Comparison of ENCODE assay signal across 12 mouse cellular contexts in the genomic region with DNA sequence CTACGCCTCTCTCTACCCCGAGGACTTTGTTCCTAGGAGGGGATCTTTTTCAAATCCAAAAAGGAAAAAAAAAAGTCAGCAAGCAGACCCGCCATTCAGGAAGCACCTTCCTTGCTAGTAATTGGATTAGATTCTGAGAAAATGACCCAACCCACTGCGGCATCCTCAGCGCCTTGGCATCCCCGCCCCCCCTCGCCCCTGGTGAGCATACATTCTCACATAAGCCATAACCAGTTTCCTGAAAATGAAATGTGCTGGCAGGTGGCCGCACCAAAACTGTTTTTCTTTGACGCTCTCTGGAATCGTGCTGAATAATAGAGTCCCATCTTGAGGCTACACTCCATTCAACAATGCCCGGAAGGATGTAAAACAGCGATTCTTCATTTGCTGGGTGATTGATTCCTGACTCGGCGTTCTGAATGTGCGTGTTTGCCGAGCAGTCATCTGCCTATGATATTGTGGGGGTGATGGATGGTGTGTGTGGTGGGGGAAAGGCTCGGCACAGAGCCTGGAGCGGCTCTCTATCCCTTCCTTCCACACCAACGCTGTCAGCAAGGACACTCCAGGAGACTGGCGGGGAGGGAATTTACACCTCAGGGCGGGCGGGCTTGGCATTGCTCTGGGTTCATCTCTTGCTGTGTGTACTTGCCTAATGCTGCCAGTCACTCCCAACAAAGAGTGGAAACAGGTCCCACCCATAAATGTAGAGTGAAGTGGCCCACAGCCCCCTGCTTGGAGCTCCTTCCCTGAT. TPM values are rescaled to one million over a fixed set of nuclear protein-coding genes. Genes with fewer than 3 reads are reported as not detected.
DNase-seq lines count a peak whose midpoint lies in the region; TF ChIP-seq lines count a peak whose summit lies in the region.
"Had no signal": no experiment of that assay in that cellular context is flagged by ENCODE, and none has a peak within 500 bp of the region (broad histone marks: within the 10 kb centered on the region; RNA-seq: fewer than 3 reads in every experiment).

No protein-coding gene starts in this region.

- peak; percentile 71 to 76 for DNase-seq in cerebellum, adult 2 months
- DNase-seq in cerebellum, adult 8-10 months = no peak
- DNase-seq in layer of hippocampus, adult 2 months (ENCODE audit: low spot score in 2 of 2) = no peak
- no peak for DNase-seq in layer of hippocampus, adult 11-12 months (ENCODE audit: low spot score)
- DNase-seq in kidney, postnatal 36 days = peak; percentile 14 to 23
- DNase-seq in adrenal gland, postnatal 36 days = no peak
- DNase-seq in adrenal gland, adult (ENCODE audit: inconsistent age in 2 of 2, low spot score in 1 of 2) = no peak
- DNase-seq: lung, postnatal 4 days; right cerebral cortex, adult 18-20 months had no signal

- WGBS in cerebellum, adult 2 months = 16% methylated on average over 22 of the region's 22 CpGs

- H3K4me3 ChIP-seq in cerebellum, adult 2 months (replicated peaks; ENCODE audit: insufficient read depth, low read depth, low read length) = peak overlapping the region; percentile 50
- peak overlapping the region; percentile 86 for H3K4me3 ChIP-seq in layer of hippocampus, adult 2 months
- H3K4me3 ChIP-seq in cortical plate, adult 2 months (ENCODE audit: insufficient read depth, low read length) = peak overlapping the region; percentile 95; the same call in 1 of the 2 replicates
- H3K4me3 ChIP-seq: embryonic facial prominence, embryonic 10.5 days; myocyte had no signal

- no peak for TF ChIP-seq CTCF in cerebellum, adult 2 months (IDR thresholded peaks at IDR 0.05; ENCODE audit: borderline replicate concordance, insufficient read depth, low read depth, low read length)
- TF ChIP-seq CTCF in layer of hippocampus, adult 2 months (conservative IDR thresholded peaks at IDR 0.05) = no peak
- no peak for TF ChIP-seq CTCF in cortical plate, adult 2 months (IDR thresholded peaks at IDR 0.05; ENCODE audit: extremely low read depth, insufficient read depth, low read length)

- no peaks in the 10 kb centered on the region for H3K27me3 ChIP-seq in cerebellum, adult 2 months (ENCODE audit: control insufficient read depth, insufficient read depth, low read length)

- peak overlapping the region; percentile 52 for H3K27ac ChIP-seq in cerebellum, adult 2 months (ENCODE audit: insufficient read depth, low read length)
- H3K27ac ChIP-seq in layer of hippocampus, adult 2 months = peak overlapping the region; percentile 97
- H3K27ac ChIP-seq in cortical plate, adult 2 months (ENCODE audit: insufficient read depth, low read length) = peak overlapping the region; percentile 19; the same call in 1 of the 2 replicates
- H3K27ac ChIP-seq: embryonic facial prominence, embryonic 10.5 days had no signal

- H3K4me1 ChIP-seq in cerebellum, adult 2 months (ENCODE audit: control insufficient read depth, insufficient read depth, low read length) = peaks cover 65% of the 10 kb centered on the region
- peaks cover 7% of the 10 kb centered on the region; the same call in 1 of the 2 replicates for H3K4me1 ChIP-seq in cortical plate, adult 2 months (ENCODE audit: control insufficient read depth, insufficient read depth, low read length)

- no peak for TF ChIP-seq POLR2A in cerebellum, adult 2 months (IDR thresholded peaks at IDR 0.05; ENCODE audit: borderline replicate concordance, insufficient read depth, low read length)
- TF ChIP-seq POLR2A in cortical plate, adult 2 months (IDR thresholded peaks at IDR 0.05; ENCODE audit: extremely low read depth, insufficient read depth, low read length) = peak; percentile 20; the same call in 1 of the 2 replicates

RNA-seq across cellular contexts. Expression of gene Olfm1, which starts 18.9 kb away (rescaled TPM):
- polyA plus RNA-seq in cerebellum, adult 2 months (2012; rRNA removed) = 567 and 588 TPM in 2 replicates
- total RNA-seq in layer of hippocampus, adult 2 months (2021) = 1,000 to 10,000 TPM; 1,799 to 1,811 TPM
- polyA plus RNA-seq in cortical plate, adult 2 months (2012; rRNA removed) = 1,426 and 1,489 TPM in 2 replicates
- total RNA-seq in adrenal gland, postnatal 36 days (2021) = 10 to 100 TPM; 34.4 to 40.5 TPM

Comparison
In these comparisons a context has a peak if more than half of its experiments do, and no peak if none do; other contexts are left out.
1. DNase-seq: peak in cerebellum, adult 2 months (2 of 2) and kidney, postnatal 36 days (2 of 2); none in cerebellum, adult 8-10 months (single experiment), layer of hippocampus, adult 2 months (0 of 2), layer of hippocampus, adult 11-12 months (single experiment), adrenal gland, postnatal 36 days (0 of 2) and adrenal gland, adult (0 of 2).
2. H3K27ac ChIP-seq: peak in every context shown above with its lines; median percentile 97 in layer of hippocampus, adult 2 months; 52 in cerebellum, adult 2 months; 19 in cortical plate, adult 2 months.
3. RNA of gene Olfm1, which starts 18.9 kb away (total RNA-seq): 1,799 to 1,811 TPM in layer of hippocampus, adult 2 months; 34.4 to 40.5 TPM in adrenal gland, postnatal 36 days; every median in the first group is over 10 times any median in the second.
4. Peak in every context shown above with its lines, with median percentiles within 50 percentile points of each other: H3K4me3 ChIP-seq.